Mouse (Mus musculus): ENCODE measurements around the gene Prickle1. TPM values are rescaled to one million over a fixed set of nuclear protein-coding genes. Genes with fewer than 3 reads are reported as not detected.

The Prickle1 gene
- polyA plus RNA-seq, 1 experiment from 2014 or later = 2.9 TPM

DNA sequence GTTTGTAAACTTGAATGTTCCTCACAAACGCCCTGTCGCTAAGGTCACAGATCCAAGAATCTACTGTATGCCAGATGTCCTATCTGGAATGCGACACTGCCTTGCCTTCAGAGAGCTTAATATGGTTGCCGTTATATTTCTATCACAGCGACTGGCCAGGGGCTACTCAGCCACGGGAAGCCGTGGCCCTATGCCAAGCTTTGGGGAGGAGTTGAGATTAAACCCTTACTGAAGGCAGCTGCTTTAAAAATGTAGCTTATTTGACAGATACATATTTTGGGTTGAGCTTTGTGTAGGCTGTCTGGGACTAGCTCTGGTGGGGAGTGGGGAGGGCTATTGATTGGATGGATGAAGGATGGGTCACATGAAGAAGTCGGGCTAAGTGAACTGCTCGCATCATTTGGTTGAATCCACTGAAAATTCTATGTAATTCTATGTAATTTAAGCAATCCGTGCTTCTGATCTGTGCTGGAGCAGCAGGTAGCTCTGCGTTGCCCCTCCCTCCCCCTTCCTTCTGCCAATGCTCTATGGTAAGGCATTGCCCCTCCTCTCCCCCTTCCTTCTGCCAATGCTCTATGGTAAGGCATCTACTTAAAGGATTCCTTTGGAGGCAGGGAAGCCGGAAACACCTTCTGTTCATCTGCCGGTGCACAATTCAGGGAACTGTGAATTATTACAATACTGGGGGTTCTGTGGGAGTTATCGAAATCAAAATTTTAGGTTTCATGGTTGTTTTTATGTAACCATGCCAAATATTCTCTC lies 28.0 kb downstream of the Prickle1 start:
- Histone ChIP-seq H3K4me3 (ENCODE audit: low read depth, low read length) (no peak overlapping the region), H3K9me3 (replicated peaks; ENCODE audit: control insufficient read depth, low read length) (no peaks in the 10 kb centered on the region)
- ATAC-seq (ENCODE audit: low read depth) = no peak

DNA sequence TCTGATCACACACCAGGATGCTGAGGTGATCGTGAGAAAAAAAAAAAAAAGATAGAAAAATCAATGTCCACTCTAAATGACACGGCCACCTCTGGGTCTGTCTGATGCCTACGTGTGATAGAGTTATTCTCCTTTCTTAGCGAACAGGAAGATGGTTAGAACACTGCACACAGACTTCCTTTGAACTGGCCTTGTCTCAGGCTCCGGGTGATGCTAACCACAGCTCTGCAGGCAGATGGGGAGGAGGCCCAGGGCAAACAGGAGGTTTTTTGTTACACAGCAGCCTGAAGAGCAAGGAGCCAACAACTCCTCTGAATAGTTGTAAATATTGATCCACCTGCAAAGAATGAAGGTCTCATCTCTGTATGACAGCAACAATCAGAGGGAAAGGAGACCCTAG lies 32.2 kb downstream of the Prickle1 start:
- Histone ChIP-seq H3K4me2 (ENCODE audit: low read depth, low read length) (no peak overlapping the region), H3K27me3 (ENCODE audit: control insufficient read depth, insufficient read depth, low read depth, low read length) (no peaks in the 10 kb centered on the region), H3K9ac (ENCODE audit: low read depth, low read length) (no peak overlapping the region), H3K27ac (ENCODE audit: low read length) (no peak overlapping the region), H3K4me1 (ENCODE audit: control insufficient read depth, low read depth, low read length) (no peaks in the 10 kb centered on the region), H3K36me3 (ENCODE audit: control insufficient read depth, insufficient read depth) (no peaks in the 10 kb centered on the region), H3K4me3 (ENCODE audit: low read depth, low read length) (no peak overlapping the region), H3K9me3 (replicated peaks; ENCODE audit: control insufficient read depth, low read length) (no peaks in the 10 kb centered on the region)
- ATAC-seq (ENCODE audit: low read depth) = no peak
- 27% methylated on average over 5 of the region's 5 CpGs for WGBS (ENCODE audit: insufficient replicate concordance)

More for the DNA sequence above, 28.0 kb downstream of the Prickle1 start:
- no peak overlapping the region for H3K4me2 ChIP-seq (ENCODE audit: low read depth, low read length)
- H3K4me1 ChIP-seq (ENCODE audit: control insufficient read depth, low read depth, low read length) = no peaks in the 10 kb centered on the region
- H3K27ac ChIP-seq (ENCODE audit: low read length) = no peak overlapping the region
- no peaks in the 10 kb centered on the region for H3K36me3 ChIP-seq (ENCODE audit: control insufficient read depth, insufficient read depth)
- 75% methylated on average over 14 of the region's 14 CpGs for WGBS (ENCODE audit: insufficient replicate concordance)
- no peaks in the 10 kb centered on the region for H3K27me3 ChIP-seq (ENCODE audit: control insufficient read depth, insufficient read depth, low read depth, low read length)
- no peak overlapping the region for H3K9ac ChIP-seq (ENCODE audit: low read depth, low read length)

DNA sequence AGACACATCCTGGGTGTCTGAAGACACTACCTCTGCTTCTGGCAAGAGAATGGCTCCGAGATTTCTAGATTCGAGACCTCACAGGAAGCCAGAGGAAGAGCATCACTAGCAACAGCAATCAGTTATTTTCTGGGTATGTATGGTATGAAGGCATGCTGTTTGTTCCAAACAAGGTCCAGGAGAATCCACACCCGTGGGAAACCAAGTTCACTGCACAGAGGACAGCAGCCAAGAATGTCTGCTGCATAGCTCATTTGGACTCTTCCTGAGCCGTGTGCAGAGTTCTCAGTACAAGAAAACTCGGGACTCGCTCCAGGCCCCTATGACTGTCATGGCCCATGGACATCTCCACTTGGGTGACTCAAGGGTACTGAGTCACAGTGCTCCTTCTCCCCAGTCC lies 34.2 kb downstream of the Prickle1 start:
- Histone ChIP-seq H3K4me1 (ENCODE audit: control insufficient read depth, low read depth, low read length) (no peaks in the 10 kb centered on the region), H3K4me2 (ENCODE audit: low read depth, low read length) (no peak overlapping the region), H3K36me3 (ENCODE audit: control insufficient read depth, insufficient read depth) (no peaks in the 10 kb centered on the region), H3K27ac (ENCODE audit: low read length) (no peak overlapping the region), H3K27me3 (ENCODE audit: control insufficient read depth, insufficient read depth, low read depth, low read length) (no peaks in the 10 kb centered on the region), H3K9me3 (replicated peaks; ENCODE audit: control insufficient read depth, low read length) (no peaks in the 10 kb centered on the region), H3K4me3 (ENCODE audit: low read depth, low read length) (no peak overlapping the region), H3K9ac (ENCODE audit: low read depth, low read length) (no peak overlapping the region)
- ATAC-seq (ENCODE audit: low read depth) = no peak
- 59% methylated on average over 6 of the region's 6 CpGs for WGBS (ENCODE audit: insufficient replicate concordance)

DNA sequence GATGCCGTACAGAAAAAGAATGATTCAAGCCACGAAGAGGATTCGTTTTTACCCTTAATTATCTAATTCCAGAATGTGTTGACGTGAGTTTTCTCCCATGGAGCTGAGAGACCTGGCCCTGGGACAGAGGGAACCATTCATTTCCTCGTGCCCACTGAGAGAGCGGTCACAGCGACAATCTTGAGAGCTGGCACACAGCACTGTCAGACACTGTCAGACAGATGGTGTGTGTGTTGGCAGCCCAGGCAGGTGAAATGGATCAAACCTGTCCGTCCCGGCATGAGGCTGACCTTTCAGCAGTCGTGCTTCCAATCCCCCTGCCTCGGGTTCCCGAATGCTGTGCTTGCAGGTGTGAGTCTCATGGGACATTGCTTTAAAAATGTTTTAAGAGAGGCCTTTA lies 37.3 kb downstream of the Prickle1 start:
- no peaks in the 10 kb centered on the region for H3K36me3 ChIP-seq (ENCODE audit: control insufficient read depth, insufficient read depth)
- H3K4me2 ChIP-seq (ENCODE audit: low read depth, low read length) = no peak overlapping the region
- ATAC-seq (ENCODE audit: low read depth) = no peak
- H3K27ac ChIP-seq (ENCODE audit: low read length) = no peak overlapping the region
- H3K4me3 ChIP-seq (ENCODE audit: low read depth, low read length) = no peak overlapping the region
- no peaks in the 10 kb centered on the region for H3K9me3 ChIP-seq (replicated peaks; ENCODE audit: control insufficient read depth, low read length)
- H3K9ac ChIP-seq (ENCODE audit: low read depth, low read length) = no peak overlapping the region
- no peaks in the 10 kb centered on the region for H3K27me3 ChIP-seq (ENCODE audit: control insufficient read depth, insufficient read depth, low read depth, low read length)
- no peaks in the 10 kb centered on the region; the same call in 1 of the 2 replicates for H3K4me1 ChIP-seq (ENCODE audit: control insufficient read depth, low read depth, low read length)
- WGBS (ENCODE audit: insufficient replicate concordance) = 76% methylated on average over 12 of the region's 12 CpGs

DNA sequence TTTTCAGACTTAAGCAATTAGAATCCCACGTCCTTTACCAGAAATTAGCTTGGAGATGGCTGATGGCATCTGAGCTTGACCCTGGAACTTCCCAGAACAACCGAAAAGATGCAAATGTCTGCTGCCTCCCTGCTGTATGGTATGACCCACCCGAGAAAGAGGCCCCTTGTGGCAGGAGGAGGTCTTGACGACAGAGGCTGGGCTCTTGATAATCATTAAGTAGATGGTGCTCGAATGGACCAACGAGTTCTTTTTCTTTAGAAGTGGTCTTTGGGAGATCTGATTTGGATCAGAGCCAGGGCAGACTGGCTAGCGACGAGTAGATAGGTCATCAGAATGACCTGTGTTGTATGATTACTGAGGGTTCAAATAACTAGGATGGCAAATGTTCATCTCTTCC lies 40.0 kb downstream of the Prickle1 start:
- Histone ChIP-seq H3K4me3 (ENCODE audit: low read depth, low read length) (no peak overlapping the region), H3K9me3 (replicated peaks; ENCODE audit: control insufficient read depth, low read length) (no peaks in the 10 kb centered on the region), H3K4me2 (ENCODE audit: low read depth, low read length) (no peak overlapping the region), H3K9ac (ENCODE audit: low read depth, low read length) (no peak overlapping the region), H3K27ac (ENCODE audit: low read length) (no peak overlapping the region), H3K36me3 (ENCODE audit: control insufficient read depth, insufficient read depth) (no peaks in the 10 kb centered on the region), H3K27me3 (ENCODE audit: control insufficient read depth, insufficient read depth, low read depth, low read length) (no peaks in the 10 kb centered on the region), H3K4me1 (ENCODE audit: control insufficient read depth, low read depth, low read length) (peaks cover 3% of the 10 kb centered on the region)
- ATAC-seq (ENCODE audit: low read depth) = no peak
- 42% methylated on average over 8 of the region's 8 CpGs for WGBS (ENCODE audit: insufficient replicate concordance)

DNA sequence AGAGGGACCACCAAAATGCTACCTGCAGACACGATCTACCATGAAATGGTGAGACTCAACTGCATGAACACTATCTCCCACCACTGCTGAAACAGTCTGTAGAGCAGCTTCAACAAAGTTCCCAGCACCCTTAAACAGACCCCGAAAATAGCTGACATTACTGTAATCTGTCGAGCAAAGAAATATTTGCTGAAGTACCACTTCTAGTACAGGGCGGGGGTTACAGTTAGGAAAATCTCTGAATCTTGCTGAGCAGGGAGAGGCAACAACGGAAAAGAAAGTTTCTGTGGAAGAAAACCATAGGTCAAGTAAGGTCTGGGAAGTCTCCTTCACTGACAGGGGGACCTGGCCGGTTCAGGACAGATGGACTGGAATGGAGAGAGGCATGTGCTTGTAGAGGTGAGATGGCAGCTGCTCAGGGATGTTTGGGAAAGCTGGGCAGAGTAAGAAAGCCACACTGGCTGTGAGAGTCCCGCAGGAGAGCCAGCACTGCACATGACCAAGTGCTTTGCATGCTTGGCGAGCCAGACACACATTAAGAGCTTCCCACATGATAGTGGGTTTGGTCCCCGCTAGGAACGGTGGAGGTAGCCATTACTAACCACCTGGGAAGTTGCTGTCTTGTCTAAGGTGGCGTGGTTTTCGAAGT lies 41.4 kb downstream of the Prickle1 start:
- 68% methylated on average over 12 of the region's 12 CpGs for WGBS (ENCODE audit: insufficient replicate concordance)

DNA sequence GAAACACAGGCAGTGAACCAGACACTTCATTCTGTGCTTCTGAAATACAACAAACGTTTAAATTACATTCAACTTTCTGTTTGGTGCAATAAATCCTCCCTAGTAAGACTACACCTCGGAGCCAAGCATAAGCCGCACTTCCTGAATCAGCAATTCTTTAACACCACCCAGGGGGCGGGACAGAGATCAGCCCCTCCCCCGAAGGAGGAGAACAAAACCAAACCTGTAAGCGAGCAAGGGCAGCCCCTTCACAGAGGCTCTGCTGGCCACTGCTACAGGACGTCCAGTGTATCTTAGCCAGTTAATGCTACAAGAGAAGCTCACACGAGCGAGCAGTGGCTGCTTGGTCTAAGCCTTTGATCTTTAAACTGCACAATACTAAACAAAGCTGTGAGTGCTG lies 43.5 kb downstream of the Prickle1 start:
- Histone ChIP-seq H3K36me3 (ENCODE audit: control insufficient read depth, insufficient read depth) (no peaks in the 10 kb centered on the region), H3K27me3 (ENCODE audit: control insufficient read depth, insufficient read depth, low read depth, low read length) (no peaks in the 10 kb centered on the region), H3K4me1 (ENCODE audit: control insufficient read depth, low read depth, low read length) (peaks cover 3% of the 10 kb centered on the region), H3K9ac (ENCODE audit: low read depth, low read length) (0 out of 2 replicates have a peak overlapping the region, but pooled peaks have one; percentile 18), H3K4me2 (ENCODE audit: low read depth, low read length) (peak overlapping the region; percentile 41), H3K27ac (ENCODE audit: low read length) (no peak overlapping the region; the same call in 1 of the 2 replicates), H3K9me3 (replicated peaks; ENCODE audit: control insufficient read depth, low read length) (no peaks in the 10 kb centered on the region), H3K4me3 (ENCODE audit: low read depth, low read length) (peak overlapping the region; percentile 16; the same call in 1 of the 2 replicates)
- ATAC-seq (ENCODE audit: low read depth) = peak; percentile 73
- WGBS (ENCODE audit: insufficient replicate concordance) = 7% methylated on average over 9 of the region's 9 CpGs

More for the DNA sequence above, 41.4 kb downstream of the Prickle1 start:
- Histone ChIP-seq H3K4me2 (ENCODE audit: low read depth, low read length) (no peak overlapping the region), H3K4me1 (ENCODE audit: control insufficient read depth, low read depth, low read length) (peaks cover 3% of the 10 kb centered on the region), H3K9ac (ENCODE audit: low read depth, low read length) (no peak overlapping the region), H3K4me3 (ENCODE audit: low read depth, low read length) (no peak overlapping the region), H3K9me3 (replicated peaks; ENCODE audit: control insufficient read depth, low read length) (no peaks in the 10 kb centered on the region), H3K27me3 (ENCODE audit: control insufficient read depth, insufficient read depth, low read depth, low read length) (no peaks in the 10 kb centered on the region), H3K27ac (ENCODE audit: low read length) (no peak overlapping the region), H3K36me3 (ENCODE audit: control insufficient read depth, insufficient read depth) (no peaks in the 10 kb centered on the region)
- ATAC-seq (ENCODE audit: low read depth) = no peak

DNA sequence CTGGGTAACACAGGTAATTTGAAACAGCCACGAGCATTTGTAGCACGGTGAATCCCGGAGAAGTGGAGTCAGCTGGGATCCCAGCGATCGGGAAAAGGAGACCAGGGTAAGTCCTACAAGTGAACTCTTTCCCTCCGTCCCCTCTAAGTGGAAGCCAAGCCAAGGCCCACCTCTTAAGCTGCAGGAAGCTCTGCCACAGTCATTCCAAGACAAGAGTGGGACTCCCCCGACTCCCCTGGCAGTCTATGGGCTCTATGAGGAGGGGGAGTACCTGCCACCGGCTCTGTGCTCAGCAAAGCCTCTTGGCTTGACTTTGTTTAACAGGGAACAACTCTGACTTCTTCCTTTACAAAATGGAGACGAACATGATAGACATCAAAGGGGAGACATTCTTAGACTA lies 47.4 kb downstream of the Prickle1 start:
- no peak overlapping the region for H3K9ac ChIP-seq (ENCODE audit: low read depth, low read length)
- H3K4me1 ChIP-seq (ENCODE audit: control insufficient read depth, low read depth, low read length) = peaks cover 3% of the 10 kb centered on the region
- no peak overlapping the region for H3K27ac ChIP-seq (ENCODE audit: low read length)
- H3K9me3 ChIP-seq (replicated peaks; ENCODE audit: control insufficient read depth, low read length) = no peaks in the 10 kb centered on the region
- ATAC-seq (ENCODE audit: low read depth) = no peak
- H3K4me3 ChIP-seq (ENCODE audit: low read depth, low read length) = no peak overlapping the region
- no peaks in the 10 kb centered on the region for H3K27me3 ChIP-seq (ENCODE audit: control insufficient read depth, insufficient read depth, low read depth, low read length)
- WGBS (ENCODE audit: insufficient replicate concordance) = 73% methylated on average over 9 of the region's 9 CpGs
- H3K36me3 ChIP-seq (ENCODE audit: control insufficient read depth, insufficient read depth) = no peaks in the 10 kb centered on the region
- no peak overlapping the region for H3K4me2 ChIP-seq (ENCODE audit: low read depth, low read length)

DNA sequence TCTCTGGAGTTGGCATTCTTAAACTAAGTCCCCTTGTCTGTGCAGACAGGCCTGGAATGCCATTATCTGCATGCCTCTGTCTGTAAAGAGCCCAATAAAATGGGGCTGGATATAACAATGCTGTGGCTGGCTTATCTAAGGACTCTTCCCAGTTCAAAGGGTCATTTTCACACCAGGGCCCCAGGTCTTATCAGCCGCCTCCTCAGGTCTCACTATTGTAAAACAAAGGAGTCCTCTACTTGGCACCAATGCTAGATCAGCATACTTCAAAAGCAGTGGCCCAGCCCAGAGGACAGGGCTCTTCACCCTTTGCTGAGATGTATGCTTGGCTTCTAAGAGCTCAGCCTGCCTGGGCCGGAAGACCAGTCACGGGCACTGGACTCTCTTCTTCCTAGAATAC lies 56.3 kb downstream of the Prickle1 start:
- no peaks in the 10 kb centered on the region for H3K27me3 ChIP-seq (ENCODE audit: control insufficient read depth, insufficient read depth, low read depth, low read length)
- no peaks in the 10 kb centered on the region for H3K9me3 ChIP-seq (replicated peaks; ENCODE audit: control insufficient read depth, low read length)
- WGBS (ENCODE audit: insufficient replicate concordance) = 47% methylated on average over 3 of the region's 3 CpGs
- no peak overlapping the region for H3K27ac ChIP-seq (ENCODE audit: low read length)
- H3K36me3 ChIP-seq (ENCODE audit: control insufficient read depth, insufficient read depth) = no peaks in the 10 kb centered on the region
- no peak overlapping the region for H3K9ac ChIP-seq (ENCODE audit: low read depth, low read length)
- peaks cover 2% of the 10 kb centered on the region for H3K4me1 ChIP-seq (ENCODE audit: control insufficient read depth, low read depth, low read length)
- no peak overlapping the region for H3K4me3 ChIP-seq (ENCODE audit: low read depth, low read length)
- ATAC-seq (ENCODE audit: low read depth) = 0 out of 2 replicates have a peak, but pooled peaks have one; percentile 37
- H3K4me2 ChIP-seq (ENCODE audit: low read depth, low read length) = no peak overlapping the region
